Mouse (Mus musculus) myocyte (in vitro differentiated cells): ENCODE measurements around the gene Gm3248.
"Not testable (repeated sequence)": the region's sequence is repeated elsewhere in the genome, so short reads cannot be mapped to it uniquely, and the experiment has no call there.

Experiments used
- MAX ChIP-seq: IDR thresholded peaks from one replicate; pipeline ENCODE4 v1.6.1; 2011; ENCODE audit warnings: low read depth, mild to moderate bottlenecking, control low read depth
- MYOD1 ChIP-seq, 3 experiments: IDR thresholded peaks; one replicate each; pipeline ENCODE4 v1.6.1; 2011; ENCODE audit warnings: control low read depth in 2 of 3, low read depth in 2 of 3, mild to moderate bottlenecking in 2 of 3, moderate library complexity in 1 of 3; ENCODE audit not compliant: insufficient read length in 2 of 3, control insufficient read depth in 1 of 3
- MYOG ChIP-seq, 3 experiments: IDR thresholded peaks; one replicate each; pipeline ENCODE4 v1.6.1; 2011; ENCODE audit warnings: control low read depth in 2 of 3, low read depth in 2 of 3, mild to moderate bottlenecking in 2 of 3; ENCODE audit not compliant: insufficient read length in 2 of 3, control insufficient read depth in 1 of 3, insufficient read depth in 1 of 3
- POLR2A ChIP-seq: IDR thresholded peaks from one replicate; pipeline ENCODE4 v1.6.1; 2011; ENCODE audit warnings: low read depth, mild to moderate bottlenecking, control low read depth, moderate library complexity; ENCODE audit not compliant: insufficient read length
- POLR2AphosphoS2 ChIP-seq: IDR thresholded peaks from one replicate; pipeline ENCODE4 v1.6.1; 2011; ENCODE audit warnings: low read depth, control low read depth; ENCODE audit not compliant: insufficient read length
- TCF12 ChIP-seq: IDR thresholded peaks from one replicate; pipeline ENCODE4 v1.6.1; 2011; ENCODE audit warnings: mild to moderate bottlenecking, control low read depth; ENCODE audit not compliant: poor library complexity, insufficient read depth, severe bottlenecking
- TCF3 ChIP-seq: IDR thresholded peaks from one replicate; pipeline ENCODE4 v1.6.1; 2011; ENCODE audit warnings: low read depth, control low read depth; ENCODE audit not compliant: insufficient read length
- USF1 ChIP-seq: IDR thresholded peaks from one replicate; pipeline ENCODE4 v1.6.1; 2011; ENCODE audit warnings: low read depth, mild to moderate bottlenecking, control low read depth, moderate library complexity

GRCm38 (mm10) chr14:5987136-5987535 is 25.6 kb upstream of the Gm3248 start:
- not testable (repeated sequence) for TF ChIP-seq MAX; POLR2A; MYOG (IDR thresholded peaks at IDR 0.05; ENCODE audit: control insufficient read depth in 1 of 3, insufficient read depth in 1 of 3, insufficient read length in 2 of 3, low read depth in 2 of 3); TCF12; POLR2AphosphoS2; TCF3; MYOD1 (IDR thresholded peaks at IDR 0.05; ENCODE audit: control insufficient read depth in 1 of 3, insufficient read length in 2 of 3, low read depth in 2 of 3); USF1
